Mouse (Mus musculus) embryonic facial prominence, embryonic 15.5 days (tissue): ENCODE measurements around the gene Pld4. TPM values are rescaled to one million over a fixed set of nuclear protein-coding genes. Genes with fewer than 3 reads are reported as not detected.
"Not testable (repeated sequence)": the region's sequence is repeated elsewhere in the genome, so short reads cannot be mapped to it uniquely, and the experiment has no call there.

ENCODE experiments used
- ATAC-seq: fragments of 200-750 bp; cut with Nextera tagmentation; 2 replicates; pipeline ENCODE4 v1.8.0; 2017; ENCODE audit warnings: low read depth, moderate TSS enrichment; ENCODE audit not compliant: insufficient number of reproducible peaks, low FRiP score, low TSS enrichment
- H3K27ac ChIP-seq: fragments of 300-500 bp; sonication (generic); replicated peaks from 2 replicates; pipeline ENCODE4 v1.5.1; 2015; ENCODE audit warnings: mild to moderate bottlenecking, inconsistent platforms
- H3K27me3 ChIP-seq: fragments of 300-500 bp; sonication (generic); 2 replicates; pipeline ENCODE4 v1.6.1; 2015; ENCODE audit warnings: inconsistent platforms
- H3K36me3 ChIP-seq: fragments of 300-500 bp; sonication (generic); 2 replicates; pipeline ENCODE4 v1.6.1; 2015; ENCODE audit warnings: mild to moderate bottlenecking, inconsistent platforms
- H3K4me1 ChIP-seq: fragments of 300-500 bp; sonication (generic); 2 replicates; pipeline ENCODE4 v1.6.1; 2015; ENCODE audit warnings: inconsistent platforms
- H3K4me2 ChIP-seq: fragments of 300-500 bp; sonication (generic); replicated peaks from 2 replicates; pipeline ENCODE4 v1.6.1; 2015; ENCODE audit warnings: mild to moderate bottlenecking, inconsistent platforms
- H3K4me3 ChIP-seq: fragments of 300-500 bp; sonication (generic); replicated peaks from 2 replicates; pipeline ENCODE4 v1.5.1; 2015; ENCODE audit warnings: mild to moderate bottlenecking, inconsistent platforms
- H3K9ac ChIP-seq: fragments of 300-500 bp; sonication (generic); 2 replicates; pipeline ENCODE4 v1.6.1; 2015; ENCODE audit warnings: inconsistent platforms
- H3K9me3 ChIP-seq: fragments of 300-500 bp; sonication (generic); replicated peaks from 2 replicates; pipeline ENCODE4 v1.6.1; 2016; ENCODE audit warnings: inconsistent platforms
- WGBS: fragments of 180-500 bp; shearing (Covaris S2); methylation state at CpG from one replicate; pipeline ENCODE4 v1.1.7; 2015; 5-methylcytosine and 5-hydroxymethylcytosine counted together
- microRNA-seq: library from miRNA; unstranded; fragments of <30 nt; microRNA quantifications from one replicate; pipeline ENCODE4, GENCODE M21; 2016; ENCODE audit warnings: borderline number of aligned reads
- polyA plus RNA-seq: library from polyadenylated mRNA; unstranded; fragments of >200 nt; fragmentation: Nextera tagmentation; extraction: Ambion mirVana; gene quantifications from 2 replicates; pipeline ENCODE4 v1.2.1, GENCODE M21; 2015

The Pld4 gene
- polyA plus RNA-seq, 1 experiment from 2014 or later: 13.4 TPM

- H3K4me2 ChIP-seq, H3K27me3 ChIP-seq, H3K9me3 ChIP-seq, H3K9ac ChIP-seq, ATAC-seq, H3K27ac ChIP-seq, H3K4me3 ChIP-seq, H3K4me1 ChIP-seq: not testable (repeated sequence)
- WGBS: 81% methylated on average over 7 of the region's 7 CpGs
- peaks cover 48% of the 10 kb centered on the region for H3K36me3 ChIP-seq
Observed at GRCm38 (mm10) chr12:112816866-112817265, 56.4 kb downstream of the Pld4 start.

Small RNA genes within 50 kb of the gene (microRNA-seq; reads per million reads assigned to microRNA genes)
- 1.2 reads per million for gene Mir6940

Other genes starting within 250 kb of the Pld4 start
- gene Tmem179, start 243.9 kb upstream of the Pld4 start, polyA plus RNA-seq: 0.45 TPM in 2 replicates
- gene Inf2, start 171.9 kb upstream of the Pld4 start, polyA plus RNA-seq: 5.8 and 6.7 TPM in 2 replicates
- 12.4 and 17.5 TPM in 2 replicates for gene Adssl1, start 140.6 kb upstream of the Pld4 start, polyA plus RNA-seq
- 196 and 219 TPM in 2 replicates for gene Siva1, start 116.0 kb upstream of the Pld4 start, polyA plus RNA-seq
- gene Akt1, start 85.8 kb upstream of the Pld4 start, polyA plus RNA-seq: 84.9 and 112 TPM in 2 replicates
- gene Zbtb42, start 81.8 kb upstream of the Pld4 start, polyA plus RNA-seq: 4.8 and 5.6 TPM in 2 replicates
- 25.0 and 28.4 TPM in 2 replicates for gene Cep170b, start 40.2 kb upstream of the Pld4 start, polyA plus RNA-seq
- gene Ahnak2, start 42.0 kb downstream of the Pld4 start, polyA plus RNA-seq: 8.5 and 10.3 TPM in 2 replicates
- 10.9 and 16.5 TPM in 2 replicates for gene Clba1, start 48.3 kb downstream of the Pld4 start, polyA plus RNA-seq
- 99.7 and 110 TPM in 2 replicates for gene Cdca4, start 68.8 kb downstream of the Pld4 start, polyA plus RNA-seq
- gene Gpr132, start 107.6 kb downstream of the Pld4 start, polyA plus RNA-seq: 0.35 and 0.41 TPM in 2 replicates
- gene Jag2, start 169.1 kb downstream of the Pld4 start, polyA plus RNA-seq: 13.0 and 14.3 TPM in 2 replicates
- gene Nudt14, start 181.5 kb downstream of the Pld4 start, polyA plus RNA-seq: 93.4 and 94.7 TPM in 2 replicates
- gene Btbd6, start 215.8 kb downstream of the Pld4 start, polyA plus RNA-seq: 28.9 and 31.5 TPM in 2 replicates
- 62.4 and 70.9 TPM in 2 replicates for gene Brf1, start 240.0 kb downstream of the Pld4 start, polyA plus RNA-seq